Mouse (Mus musculus) urinary bladder, postnatal 4 days (tissue): ENCODE measurements at regions not wholly inside any gene's neighbourhood (a gene's known extent, or its start where the extent isn't known, plus 50 kb on each side); places are given as distances from the start of the nearest gene placed in this dataset.

Experiments used
- DNase-seq, 2 experiments: peaks; one replicate each; pipeline ENCODE4 v3.0.0; 2021 to 2022; ENCODE audit warnings: low spot score in 2 of 2

- no peak for DNase-seq
Measured at GRCm38 (mm10) chr2:106318695-106319266, 315.4 kb upstream of the Dnajc24 start.

- no peak for DNase-seq
Measured at GRCm38 (mm10) chr2:106346781-106347180, 343.4 kb upstream of the Dnajc24 start.

GRCm38 (mm10) chr2:106347249-106347648, 343.9 kb upstream of the Dnajc24 start:
- no peak for DNase-seq

DNA sequence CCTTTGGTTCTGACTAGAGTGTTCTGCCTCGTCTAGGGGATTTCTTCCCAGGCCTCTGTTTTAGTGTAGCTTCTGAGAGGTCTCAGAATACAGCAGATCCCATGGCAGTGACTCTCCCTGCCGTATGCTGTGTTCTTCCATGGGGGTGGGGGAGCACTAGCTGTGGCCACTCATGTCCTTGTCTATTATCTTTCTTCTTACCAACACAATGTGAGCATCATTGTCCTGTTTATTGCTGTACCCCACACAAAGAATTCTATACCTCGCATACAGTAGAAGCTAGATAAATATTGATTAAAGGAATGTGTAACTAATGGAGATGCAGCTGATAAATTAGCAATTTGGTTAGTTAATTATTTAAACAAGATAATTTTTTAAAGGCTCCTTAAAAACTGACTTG, 337.5 kb upstream of the Mpped2 start:
- DNase-seq, result no peak

- DNase-seq, result peak in 1 of 2 experiments; percentile 20
Measured at GRCm38 (mm10) chr2:106355984-106356547, 337.0 kb upstream of the Mpped2 start.

GRCm38 (mm10) chr2:106368641-106369040, 324.4 kb upstream of the Mpped2 start:
- no peak for DNase-seq

GRCm38 (mm10) chr2:106383415-106384285, 309.4 kb upstream of the Mpped2 start:
- no peak for DNase-seq

GRCm38 (mm10) chr2:106384286-106384595, 308.8 kb upstream of the Mpped2 start:
- DNase-seq, result no peak

DNA sequence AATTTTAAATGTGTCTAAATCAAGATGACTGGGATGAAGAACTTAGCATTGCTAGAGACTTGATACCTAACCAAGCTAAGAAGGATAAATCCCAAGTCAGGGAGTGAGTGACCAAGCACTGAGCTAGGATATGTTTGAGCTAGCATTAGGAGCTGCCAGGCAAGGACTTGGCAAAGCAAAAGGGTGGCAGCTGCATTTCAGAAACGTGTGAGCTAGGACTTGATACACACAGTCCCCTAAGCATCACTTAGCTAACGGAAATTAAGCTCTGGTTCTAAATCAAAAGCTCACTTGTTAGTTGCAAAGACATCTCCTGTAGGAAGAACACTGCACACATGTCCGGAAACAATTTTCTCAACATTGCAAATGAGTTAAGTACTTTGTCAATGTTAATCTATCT, 308.2 kb upstream of the Mpped2 start:
- DNase-seq, result no peak

DNA sequence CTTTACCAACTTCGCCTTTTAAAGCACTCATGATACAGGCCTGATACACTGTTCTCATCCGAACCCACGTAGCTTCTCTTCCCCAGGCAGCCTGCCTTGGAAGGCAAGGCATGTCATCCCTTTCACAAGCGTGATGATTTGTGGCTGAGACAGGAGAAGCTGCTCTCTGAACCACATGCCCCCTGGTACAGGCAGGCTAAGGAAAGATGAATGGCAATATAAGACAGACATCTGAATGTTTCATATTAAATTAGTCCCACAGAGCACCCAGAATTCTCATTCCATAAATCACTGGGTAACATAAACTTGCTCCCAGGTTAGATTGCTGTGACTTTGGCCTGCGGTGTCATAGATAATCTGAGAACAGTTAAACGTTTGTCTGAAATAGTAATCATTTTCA, 280.9 kb upstream of the Mpped2 start:
- no peak for DNase-seq

DNA sequence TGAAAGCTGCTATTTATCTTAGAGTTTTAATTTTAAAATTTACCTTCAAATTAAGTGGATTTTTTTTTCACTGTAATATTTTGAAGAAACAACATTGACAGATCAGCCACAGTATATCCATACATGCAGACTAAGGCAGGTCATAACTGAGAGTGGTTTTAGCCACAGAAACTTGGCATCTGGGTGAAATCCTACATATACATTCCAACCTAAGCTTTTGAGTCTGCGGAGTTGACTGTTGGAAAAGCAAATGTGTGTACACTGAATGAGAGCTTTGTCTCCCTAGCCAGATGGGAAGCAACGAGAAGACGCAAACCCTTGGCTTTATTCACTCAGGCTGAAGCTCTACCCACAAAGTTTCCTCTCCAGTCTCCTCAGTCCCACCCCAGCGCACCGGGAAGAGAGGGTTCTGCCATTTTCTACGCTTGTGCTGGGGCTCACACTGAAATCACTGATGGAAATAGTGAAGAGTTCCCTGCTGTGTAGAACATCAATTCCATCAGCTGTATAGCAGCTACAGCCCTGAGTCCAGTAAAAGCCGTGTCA, 277.5 kb upstream of the Mpped2 start:
- DNase-seq, result no peak

DNA sequence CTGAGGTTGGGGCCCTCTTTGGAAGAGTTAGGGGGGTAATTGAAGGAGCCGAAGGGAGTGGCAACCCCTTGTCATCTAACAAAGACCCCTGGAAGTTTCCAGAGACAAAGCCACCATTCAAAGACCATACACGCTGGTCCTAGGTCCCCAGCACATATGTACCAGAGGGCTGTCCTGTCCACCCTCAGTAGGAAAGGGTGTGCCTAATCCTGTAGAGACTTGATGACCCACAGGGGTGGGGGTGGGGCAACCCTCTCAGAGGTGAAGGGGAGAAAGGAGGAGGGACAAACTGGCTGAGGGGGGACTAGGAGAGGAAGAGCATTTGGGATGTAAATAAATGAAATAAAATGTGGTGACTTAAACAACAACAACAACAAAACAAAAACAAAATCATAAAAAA, 274.9 kb upstream of the Mpped2 start:
- DNase-seq, result no peak

GRCm38 (mm10) chr2:106424974-106425373, 268.1 kb upstream of the Mpped2 start:
- no peak for DNase-seq

DNA sequence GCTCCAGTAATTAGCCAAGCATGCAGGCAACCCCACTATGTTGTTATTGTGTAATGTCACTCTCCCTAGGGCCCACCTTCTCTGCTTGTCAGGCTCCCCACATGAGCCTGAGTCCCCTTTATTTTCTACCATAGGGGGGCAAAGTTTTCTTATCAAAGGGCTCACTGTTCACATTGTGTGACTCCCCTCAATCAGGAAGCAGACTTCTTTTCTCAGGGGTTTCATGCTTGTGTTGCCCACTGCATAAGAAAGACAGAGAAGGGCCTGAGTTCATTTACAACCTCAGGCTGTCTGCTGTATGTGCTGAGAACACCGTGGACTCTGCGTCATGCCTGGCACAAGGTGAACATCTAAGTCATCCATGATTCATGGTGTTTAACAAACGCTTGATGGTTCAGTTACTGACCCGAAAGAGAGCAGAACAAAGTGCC, 267.6 kb upstream of the Mpped2 start:
- no peak for DNase-seq

- no peak for DNase-seq
Measured at GRCm38 (mm10) chr2:106426010-106426409, 267.1 kb upstream of the Mpped2 start.

GRCm38 (mm10) chr2:106427237-106427636, 265.8 kb upstream of the Mpped2 start:
- no peak for DNase-seq

GRCm38 (mm10) chr2:106428909-106429308, 264.2 kb upstream of the Mpped2 start:
- no peak for DNase-seq

- DNase-seq, result peak; percentile 31 to 64
Measured at GRCm38 (mm10) chr2:106431141-106431540, 261.9 kb upstream of the Mpped2 start.

GRCm38 (mm10) chr2:106431637-106432199, 261.4 kb upstream of the Mpped2 start:
- DNase-seq, result no peak

DNA sequence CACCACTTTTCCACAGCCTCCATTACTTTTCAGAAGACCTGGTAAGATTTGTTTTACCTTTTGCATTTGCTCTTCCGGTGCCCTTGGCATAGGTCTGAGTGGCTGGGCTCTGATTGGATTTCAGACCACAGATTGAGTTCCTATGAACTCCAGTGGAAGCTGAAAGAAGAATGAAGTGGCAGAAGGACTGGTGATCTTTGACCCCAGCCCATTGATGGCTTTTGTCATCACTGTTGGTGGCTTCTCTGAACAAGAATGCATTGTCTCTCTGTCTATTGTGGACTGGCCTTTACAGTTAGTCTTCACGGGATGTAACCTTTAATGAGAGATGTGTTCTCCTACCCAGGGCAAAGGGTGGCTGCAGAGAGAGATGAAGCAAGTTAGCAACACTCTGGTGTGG, 256.9 kb upstream of the Mpped2 start:
- no peak for DNase-seq

DNA sequence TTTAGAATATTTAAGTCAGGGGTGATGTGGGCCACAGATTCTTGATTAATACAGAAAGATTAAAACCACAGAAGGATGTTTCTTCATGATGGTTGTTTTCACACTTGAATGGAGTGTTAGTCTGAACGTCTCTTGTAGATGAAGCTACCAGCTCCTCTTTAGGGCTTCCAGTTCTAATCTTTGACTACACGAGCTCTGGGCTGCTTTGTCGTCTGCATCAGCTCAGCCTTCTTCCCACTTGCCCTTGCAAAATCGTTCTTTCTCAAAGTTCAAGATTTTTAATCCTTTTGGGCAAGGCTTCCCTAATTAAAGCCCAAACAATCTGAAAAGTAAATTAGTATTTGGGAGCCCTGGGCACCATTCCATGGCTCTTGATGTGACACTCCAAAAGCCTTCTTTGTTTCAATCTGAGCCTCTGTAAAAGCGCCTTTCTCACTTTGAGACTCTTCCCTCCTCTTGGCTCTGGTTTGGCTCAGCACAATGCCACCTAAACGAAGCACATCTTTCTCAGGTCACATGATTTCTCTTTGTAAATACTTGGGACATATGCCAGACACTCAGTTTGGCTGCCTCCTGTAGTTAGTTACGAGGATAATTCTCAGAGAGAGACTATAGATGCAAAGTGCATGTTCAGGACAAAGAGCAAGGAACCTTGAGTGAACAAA, 238.6 kb upstream of the Mpped2 start:
- DNase-seq, result no peak

DNA sequence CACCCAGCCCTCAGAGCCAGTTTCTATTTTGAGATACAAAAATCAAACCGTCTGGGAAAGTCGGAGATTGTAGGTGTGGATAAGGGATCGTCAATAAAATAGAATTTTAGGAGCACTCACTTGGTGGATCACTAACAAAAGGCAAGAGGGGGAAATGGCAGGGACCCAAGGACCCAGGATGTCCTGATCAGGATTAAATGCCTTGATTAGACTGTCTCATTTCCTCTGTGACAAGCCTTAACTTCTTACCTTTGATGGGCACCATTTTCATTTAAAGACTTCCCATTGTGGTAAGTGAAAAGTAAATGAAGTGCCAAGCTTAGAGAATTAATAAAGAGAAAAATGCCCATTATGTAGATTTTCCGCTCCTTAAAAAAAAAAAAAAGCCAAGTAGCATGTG, 238.0 kb upstream of the Mpped2 start:
- DNase-seq, result no peak
